Mouse (Mus musculus) heart, adult 2 months (tissue): ENCODE measurements around the gene Znrf1. TPM values are rescaled to one million over a fixed set of nuclear protein-coding genes. Genes with fewer than 3 reads are reported as not detected.

ENCODE experiments used
- DNase-seq, 2 experiments: peaks; one replicate each; pipeline ENCODE4 v3.0.0; 2021
- H3K27ac ChIP-seq: fragments of 200-600 bp; 2 replicates; pipeline ENCODE4 v1.8.1; 2022
- H3K27me3 ChIP-seq: fragments of 200-500 bp; 2 replicates; pipeline ENCODE4 v1.6.1; 2012; ENCODE audit warnings: mild to moderate bottlenecking, low read length, inconsistent platforms, mixed read lengths; ENCODE audit not compliant: control insufficient read depth, insufficient read depth
- H3K36me3 ChIP-seq: fragments of 200-500 bp; 2 replicates; pipeline ENCODE4 v1.6.1; 2012; ENCODE audit warnings: low read length, inconsistent platforms; ENCODE audit not compliant: control insufficient read depth, insufficient read depth
- H3K4me1 ChIP-seq: fragments of 200-500 bp; 2 replicates; pipeline ENCODE4 v1.6.1; 2011; ENCODE audit warnings: low read length; ENCODE audit not compliant: control insufficient read depth, insufficient read depth
- H3K4me3 ChIP-seq: fragments of 200-600 bp; 2 replicates; pipeline ENCODE4 v1.8.1; 2022
- H3K79me2 ChIP-seq: fragments of 200-500 bp; replicated peaks from 2 replicates; pipeline ENCODE4 v1.6.1; 2012; ENCODE audit warnings: mild to moderate bottlenecking, inconsistent platforms, low read length, moderate library complexity, mixed read lengths; ENCODE audit not compliant: control insufficient read depth, insufficient read depth
- H3K9ac ChIP-seq: fragments of 200-500 bp; 2 replicates; pipeline ENCODE4 v1.6.1; 2012; ENCODE audit warnings: low read depth, mild to moderate bottlenecking, control low read depth, inconsistent platforms, low read length, mixed read lengths
- CTCF ChIP-seq: fragments of 200-600 bp; IDR thresholded peaks from 2 replicates; pipeline ENCODE4 v1.8.1; 2022; ENCODE audit warnings: antibody characterized with exemption, mild to moderate bottlenecking, moderate library complexity
- EP300 ChIP-seq: fragments of 200-500 bp; IDR thresholded peaks from 2 replicates; pipeline ENCODE4 v1.6.1; 2011; ENCODE audit warnings: low read depth, low read length, control low read depth; ENCODE audit not compliant: insufficient read depth
- POLR2A ChIP-seq: fragments of 200-500 bp; IDR thresholded peaks from 2 replicates; pipeline ENCODE4 v1.6.1; 2011; ENCODE audit warnings: mild to moderate bottlenecking, low read depth, low read length, control low read depth; ENCODE audit not compliant: insufficient read depth
- WGBS: fragments of 180-500 bp; shearing (Covaris S2); methylation state at CpG from one replicate; pipeline ENCODE4 v1.1.7; 2018; 5-methylcytosine and 5-hydroxymethylcytosine counted together
- intact Hi-C: fragments of 180-260 bp; cut with DNase I; formaldehyde crosslinking; loops from one replicate; pipeline ENCODE4 v1.15.1; 2025
- polyA plus RNA-seq: library from polyadenylated mRNA; depleted of rRNA; stranded (reverse); fragments of >200 nt; gene quantifications from 2 replicates; pipeline ENCODE4 v1.2.3, GENCODE M21; 2012
- total RNA-seq, 2 experiments: library from RNA; stranded (reverse); gene quantifications; 2 replicates each; pipeline ENCODE4 v1.2.3; 2021

The Znrf1 gene
- total and polyA plus RNA-seq, 3 experiments: 54.7 to 66.7 (median 59.0) TPM

GRCm38 (mm10) chr8:111577880-111578533 lies 42.1 kb downstream of the Znrf1 start:
- Histone ChIP-seq H3K27me3 (no peaks in the 10 kb centered on the region), H3K4me1 (peaks cover 1% of the 10 kb centered on the region), H3K79me2 (peaks cover 6% of the 10 kb centered on the region), H3K4me3 (no peak overlapping the region), H3K36me3 (peaks cover 12% of the 10 kb centered on the region), H3K9ac (no peak overlapping the region), H3K27ac (no peak overlapping the region)
- TF ChIP-seq EP300 (no peak), CTCF (no peak), POLR2A (no peak)
- DNase-seq: no peak
- WGBS: 83% methylated on average over 9 of the region's 9 CpGs
- intact Hi-C loops: no loop called here

- intact Hi-C loops: no loop called here
- no peak for DNase-seq
- Histone ChIP-seq H3K36me3 (peaks cover 12% of the 10 kb centered on the region), H3K27me3 (no peaks in the 10 kb centered on the region), H3K4me3 (no peak overlapping the region), H3K27ac (no peak overlapping the region), H3K9ac (no peak overlapping the region), H3K79me2 (peaks cover 7% of the 10 kb centered on the region), H3K4me1 (peaks cover 1% of the 10 kb centered on the region; the same call in 1 of the 2 replicates)
- TF ChIP-seq POLR2A: no peak
- no peak for TF ChIP-seq CTCF
- no peak for TF ChIP-seq EP300
- WGBS: 94% methylated on average over 1 of the region's 1 CpGs
Measured at GRCm38 (mm10) chr8:111579318-111579717, 43.4 kb downstream of the Znrf1 start.

GRCm38 (mm10) chr8:111580306-111580705 lies 44.4 kb downstream of the Znrf1 start:
- Histone ChIP-seq H3K9ac (no peak overlapping the region), H3K79me2 (peaks cover 10% of the 10 kb centered on the region), H3K4me1 (peaks cover 3% of the 10 kb centered on the region; the same call in 1 of the 2 replicates), H3K27ac (no peak overlapping the region), H3K27me3 (no peaks in the 10 kb centered on the region), H3K4me3 (no peak overlapping the region), H3K36me3 (peaks cover 12% of the 10 kb centered on the region)
- WGBS: 66% methylated on average over 3 of the region's 3 CpGs
- TF ChIP-seq EP300 (no peak), CTCF (no peak), POLR2A (no peak)
- DNase-seq: no peak
- intact Hi-C loops: no loop called here

GRCm38 (mm10) chr8:111582386-111582785 lies 46.5 kb downstream of the Znrf1 start:
- Histone ChIP-seq H3K36me3 (peaks cover 9% of the 10 kb centered on the region), H3K79me2 (peaks cover 10% of the 10 kb centered on the region), H3K4me3 (no peak overlapping the region), H3K27ac (no peak overlapping the region), H3K27me3 (no peaks in the 10 kb centered on the region), H3K4me1 (peaks cover 3% of the 10 kb centered on the region; the same call in 1 of the 2 replicates), H3K9ac (no peak overlapping the region)
- no peak for TF ChIP-seq EP300
- TF ChIP-seq POLR2A: no peak
- no peak for TF ChIP-seq CTCF
- intact Hi-C loops: no loop called here
- DNase-seq: no peak
- WGBS: 82% methylated on average over 3 of the region's 3 CpGs

- H3K4me1 ChIP-seq: peaks cover 3% of the 10 kb centered on the region
- H3K9ac ChIP-seq: no peak overlapping the region
- intact Hi-C loops: no loop called here
- WGBS: 78% methylated on average over 3 of the region's 3 CpGs
- no peaks in the 10 kb centered on the region for H3K27me3 ChIP-seq
- no peak for DNase-seq
- H3K27ac ChIP-seq: no peak overlapping the region
- no peak for TF ChIP-seq CTCF
- no peak overlapping the region for H3K4me3 ChIP-seq
- H3K79me2 ChIP-seq: peaks cover 13% of the 10 kb centered on the region
- H3K36me3 ChIP-seq: peaks cover 4% of the 10 kb centered on the region
Measured at GRCm38 (mm10) chr8:111584946-111585345, 49.0 kb downstream of the Znrf1 start.

- no peak for TF ChIP-seq EP300
- no peak for TF ChIP-seq CTCF
- no peak for TF ChIP-seq POLR2A
- Histone ChIP-seq H3K36me3 (peaks cover 3% of the 10 kb centered on the region), H3K4me3 (no peak overlapping the region), H3K27ac (no peak overlapping the region), H3K27me3 (no peaks in the 10 kb centered on the region), H3K4me1 (peaks cover 8% of the 10 kb centered on the region), H3K9ac (no peak overlapping the region), H3K79me2 (peaks cover 23% of the 10 kb centered on the region)
- 76% methylated on average over 1 of the region's 1 CpGs for WGBS
- DNase-seq: no peak
- intact Hi-C loops: no loop called here
Measured at GRCm38 (mm10) chr8:111587545-111588094, 51.7 kb downstream of the Znrf1 start.
